Comparison of ENCODE assay signal across 14 mouse cellular contexts in genomic region chr19:55422311-55423064, GRCm38 (mm10).
DNase-seq lines count a peak whose midpoint lies in the region; ATAC-seq and TF ChIP-seq lines count a peak whose summit lies in the region.
"Had no signal": no experiment of that assay in that cellular context is flagged by ENCODE, and none has a peak within 500 bp of the region (broad histone marks: within the 10 kb centered on the region; RNA-seq: fewer than 3 reads in every experiment).

No protein-coding gene starts in this region.

- DNase-seq in embryonic facial prominence, embryonic 11.5 days (ENCODE audit: low spot score) = peak; percentile 38
- DNase-seq in hindbrain, embryonic 11.5 days (ENCODE audit: low spot score) = peak; percentile 57
- no peak for DNase-seq in layer of hippocampus, adult 9-10 months (ENCODE audit: low spot score)
- no peak for DNase-seq in cerebellum, adult 8-10 months
- no peak for DNase-seq in spleen, postnatal 14 days (ENCODE audit: low spot score in 2 of 2)
- DNase-seq in right cerebral cortex, postnatal 14 days = no peak
- DNase-seq: cerebellum, adult 9-11 months; gastrocnemius, adult 2 months; lung, postnatal 4 days had no signal

- no peak overlapping the region for H3K4me2 ChIP-seq in embryonic facial prominence, embryonic 11.5 days (ENCODE audit: low read depth, low read length)
- H3K4me2 ChIP-seq in hindbrain, embryonic 11.5 days (replicated peaks; ENCODE audit: low read depth, low read length) = no peak overlapping the region
- no peak overlapping the region for H3K4me2 ChIP-seq in midbrain, embryonic 12.5 days (replicated peaks)
- H3K4me2 ChIP-seq: heart, embryonic 13.5 days; kidney, embryonic 15.5 days; liver, embryonic 15.5 days had no signal

- H3K27ac ChIP-seq in embryonic facial prominence, embryonic 11.5 days (replicated peaks; ENCODE audit: low read depth, low read length) = no peak overlapping the region
- H3K27ac ChIP-seq in hindbrain, embryonic 11.5 days (ENCODE audit: low read depth, low read length) = peak overlapping the region; percentile 27; the same call in 1 of the 2 replicates
- H3K27ac ChIP-seq in midbrain, embryonic 12.5 days (replicated peaks) = peak overlapping the region; percentile 75
- H3K27ac ChIP-seq: gastrocnemius, adult 2 months; heart, embryonic 13.5 days; kidney, embryonic 15.5 days; liver, embryonic 15.5 days had no signal

- H3K27me3 ChIP-seq in E14TG2a.4 (ENCODE audit: insufficient read depth, low read length) = no peaks in the 10 kb centered on the region
- no peaks in the 10 kb centered on the region for H3K27me3 ChIP-seq in embryonic facial prominence, embryonic 11.5 days (ENCODE audit: control insufficient read depth, insufficient read depth, low read length)
- H3K27me3 ChIP-seq in hindbrain, embryonic 11.5 days (ENCODE audit: control insufficient read depth, insufficient read depth, low read length) = no peaks in the 10 kb centered on the region
- H3K27me3 ChIP-seq in midbrain, embryonic 12.5 days = no peaks in the 10 kb centered on the region
- H3K27me3 ChIP-seq: heart, embryonic 13.5 days; kidney, embryonic 15.5 days; liver, embryonic 15.5 days had no signal

- no peak overlapping the region for H3K9ac ChIP-seq in embryonic facial prominence, embryonic 11.5 days (replicated peaks; ENCODE audit: low read length)
- H3K9ac ChIP-seq in hindbrain, embryonic 11.5 days (ENCODE audit: low read depth, low read length) = no peak overlapping the region
- no peak overlapping the region for H3K9ac ChIP-seq in midbrain, embryonic 12.5 days (replicated peaks)
- H3K9ac ChIP-seq: heart, embryonic 13.5 days; kidney, embryonic 15.5 days; liver, embryonic 15.5 days had no signal

- no peaks in the 10 kb centered on the region for H3K36me3 ChIP-seq in E14TG2a.4 (ENCODE audit: insufficient read depth, low read length)
- H3K36me3 ChIP-seq in embryonic facial prominence, embryonic 11.5 days (replicated peaks; ENCODE audit: control insufficient read depth, insufficient read depth, low read depth, low read length) = no peaks in the 10 kb centered on the region
- no peaks in the 10 kb centered on the region for H3K36me3 ChIP-seq in hindbrain, embryonic 11.5 days (ENCODE audit: control insufficient read depth, insufficient read depth, low read length)
- H3K36me3 ChIP-seq in midbrain, embryonic 12.5 days = no peaks in the 10 kb centered on the region
- H3K36me3 ChIP-seq: heart, embryonic 13.5 days; kidney, embryonic 15.5 days; liver, embryonic 15.5 days had no signal

- no peak for TF ChIP-seq CTCF in E14TG2a.4 (conservative IDR thresholded peaks at IDR 0.05; ENCODE audit: low read length)

- WGBS in embryonic facial prominence, embryonic 11.5 days = 61% methylated on average over 18 of the region's 18 CpGs
- WGBS in hindbrain, embryonic 11.5 days = 55% methylated on average over 18 of the region's 18 CpGs
- WGBS in midbrain, embryonic 12.5 days = 47% methylated on average over 18 of the region's 18 CpGs

- H3K4me1 ChIP-seq in E14TG2a.4 (replicated peaks; ENCODE audit: low read depth, low read length) = peaks cover 37% of the 10 kb centered on the region
- no peaks in the 10 kb centered on the region for H3K4me1 ChIP-seq in embryonic facial prominence, embryonic 11.5 days (ENCODE audit: control insufficient read depth, insufficient read depth, low read length)
- H3K4me1 ChIP-seq in hindbrain, embryonic 11.5 days (replicated peaks; ENCODE audit: control insufficient read depth, insufficient read depth, low read length) = peaks cover 4% of the 10 kb centered on the region; the same call in 1 of the 2 replicates
- H3K4me1 ChIP-seq in midbrain, embryonic 12.5 days = peaks cover 28% of the 10 kb centered on the region
- H3K4me1 ChIP-seq: kidney, embryonic 15.5 days had no signal

- ATAC-seq in embryonic facial prominence, embryonic 11.5 days (replicated peaks; ENCODE audit: insufficient number of reproducible peaks, low FRiP score, low TSS enrichment, low read depth) = no peak
- peak; percentile 64; the same call in 1 of the 2 replicates for ATAC-seq in hindbrain, embryonic 11.5 days (ENCODE audit: low FRiP score)
- peak; percentile 86 for ATAC-seq in midbrain, embryonic 12.5 days (ENCODE audit: low FRiP score, low read depth)

- peak overlapping the region; percentile 29 for H3K4me3 ChIP-seq in E14TG2a.4 (replicated peaks; ENCODE audit: low read length)
- H3K4me3 ChIP-seq in embryonic facial prominence, embryonic 11.5 days (ENCODE audit: low read depth, low read length) = no peak overlapping the region
- H3K4me3 ChIP-seq in hindbrain, embryonic 11.5 days (ENCODE audit: low read depth, low read length) = no peak overlapping the region
- H3K4me3 ChIP-seq in midbrain, embryonic 12.5 days = no peak overlapping the region
- H3K4me3 ChIP-seq: gastrocnemius, adult 2 months; heart, embryonic 13.5 days; kidney, embryonic 15.5 days; liver, embryonic 15.5 days had no signal

- H3K9me3 ChIP-seq in E14TG2a.4 (ENCODE audit: low read length) = no peaks in the 10 kb centered on the region
- no peaks in the 10 kb centered on the region for H3K9me3 ChIP-seq in embryonic facial prominence, embryonic 11.5 days (replicated peaks; ENCODE audit: control insufficient read depth, low read length)
- no peaks in the 10 kb centered on the region for H3K9me3 ChIP-seq in hindbrain, embryonic 11.5 days (ENCODE audit: control insufficient read depth, low read length)
- H3K9me3 ChIP-seq in midbrain, embryonic 12.5 days = no peaks in the 10 kb centered on the region
- H3K9me3 ChIP-seq: heart, embryonic 13.5 days; kidney, embryonic 15.5 days; liver, embryonic 15.5 days had no signal

Comparison
In these comparisons a context has a peak if more than half of its experiments do, and no peak if none do; other contexts are left out.
1. DNase-seq: peak in embryonic facial prominence, embryonic 11.5 days (single experiment) and hindbrain, embryonic 11.5 days (single experiment); none in layer of hippocampus, adult 9-10 months (single experiment), cerebellum, adult 8-10 months (single experiment), spleen, postnatal 14 days (0 of 2) and right cerebral cortex, postnatal 14 days (single experiment).